Mouse (Mus musculus): Measurements from ENCODE around the gene Pde8a. TPM values are rescaled to one million over a fixed set of nuclear protein-coding genes. Genes with fewer than 3 reads are reported as not detected.

Gene Pde8a
- total RNA-seq, 2 experiments from 2014 or later = 13.2 to 14.6 TPM

DNA sequence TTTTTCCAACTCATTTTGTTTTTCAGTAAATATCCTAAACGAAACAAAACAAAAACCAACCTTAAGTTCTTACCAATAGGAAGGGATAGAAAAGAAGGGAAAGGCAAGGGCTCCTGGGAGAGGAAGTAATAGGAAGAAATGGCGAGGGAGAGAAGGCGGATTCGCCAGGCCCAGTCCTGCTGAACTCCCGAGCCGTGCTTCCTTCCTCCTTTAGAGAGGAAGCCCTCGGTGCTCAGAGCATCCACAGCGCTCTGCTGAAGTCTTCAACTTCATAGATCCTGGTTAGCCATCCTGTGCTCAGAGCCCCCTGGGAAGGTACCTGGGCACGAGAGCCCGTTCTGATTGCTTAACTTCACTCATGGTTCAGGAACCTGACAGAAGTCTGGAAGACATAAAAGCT lies 114.3 kb downstream of the Pde8a start:
- intact Hi-C loops (cut with DNase I) = no loop called here
- DNase-seq = no peak

DNA sequence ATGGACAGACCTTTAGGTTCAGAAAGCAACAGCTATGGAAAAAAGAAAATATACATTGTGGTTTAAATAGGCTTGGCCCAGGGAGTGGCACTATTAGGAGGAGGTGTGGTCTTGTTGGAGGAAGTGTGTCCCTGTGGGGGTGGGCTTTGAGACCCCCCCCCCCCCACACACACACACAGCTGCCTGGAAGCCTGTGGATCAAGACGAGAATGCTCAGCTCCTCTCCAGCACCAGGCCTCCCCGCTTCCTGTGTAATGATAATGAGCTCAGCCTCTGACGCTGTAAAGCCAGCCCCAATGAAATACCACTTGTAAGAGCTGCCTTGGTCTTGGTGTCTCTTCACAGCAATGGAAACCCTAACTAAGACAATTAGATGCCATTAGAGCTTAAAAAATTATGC lies 117.4 kb downstream of the Pde8a start:
- DNase-seq = no peak
- intact Hi-C loops (cut with DNase I) = loop anchor here (2.0 kb wide), 1 partner anchor 120 kb away; no protein-coding TSS in a partner anchor

DNA sequence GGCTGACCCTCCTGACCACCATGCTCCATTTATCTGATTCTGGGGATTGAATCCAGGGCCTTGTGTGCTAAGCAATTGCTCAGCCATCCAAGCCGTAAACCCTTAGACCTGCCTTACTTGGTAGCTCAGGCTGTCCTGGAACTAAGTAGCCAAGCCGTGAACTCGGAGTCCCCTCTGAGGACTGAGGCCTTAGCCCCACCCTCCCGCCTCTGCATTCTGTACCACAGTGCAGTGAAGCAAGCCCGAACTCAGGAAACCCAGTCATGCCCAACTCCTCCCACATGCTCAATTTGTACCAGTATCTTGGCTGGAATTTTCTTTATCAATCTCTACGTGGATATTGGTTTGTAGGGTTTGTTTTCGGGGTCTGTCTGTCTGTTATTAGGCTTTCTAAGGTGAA lies 118.5 kb downstream of the Pde8a start:
- intact Hi-C loops (cut with DNase I) = loop anchor here (2.0 kb wide), 2 partner anchors 19 to 121 kb away; no protein-coding TSS in a partner anchor
- no peak for DNase-seq

- DNase-seq = peak; percentile 34 to 37
- intact Hi-C loops (cut with DNase I) = no loop called here
Measured at GRCm38 (mm10) chr7:81335705-81336431, 122.5 kb downstream of the Pde8a start.

GRCm38 (mm10) chr7:81336432-81336786 lies 123.0 kb downstream of the Pde8a start:
- peak; percentile 71 to 76 for DNase-seq
- intact Hi-C loops (cut with DNase I) = no loop called here

- intact Hi-C loops (cut with DNase I) = no loop called here
- no peak for DNase-seq
Measured at GRCm38 (mm10) chr7:81337785-81338521, 124.6 kb downstream of the Pde8a start.

GRCm38 (mm10) chr7:81338522-81338873 lies 125.1 kb downstream of the Pde8a start:
- intact Hi-C loops (cut with DNase I) = no loop called here
- DNase-seq = no peak

DNA sequence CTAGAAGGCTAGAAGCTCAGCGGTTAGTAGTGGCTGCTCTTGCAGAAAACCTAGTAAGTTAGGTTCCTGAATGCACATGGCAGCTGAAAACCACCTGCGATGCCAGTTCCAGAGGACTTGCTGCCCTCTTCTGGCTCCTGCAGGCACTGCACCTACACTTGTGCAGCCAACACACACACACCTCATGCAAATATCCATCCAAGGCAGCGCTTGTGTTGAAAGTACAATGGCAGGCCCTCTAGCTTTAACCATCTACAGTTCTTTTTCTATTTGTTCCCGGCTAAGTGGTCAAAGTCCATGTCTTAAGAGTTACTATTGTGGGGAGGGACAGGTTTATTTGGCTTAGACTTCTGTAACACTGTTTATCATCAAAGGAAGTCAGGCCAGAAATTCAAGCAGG lies 126.4 kb downstream of the Pde8a start:
- intact Hi-C loops (cut with DNase I) = loop anchor here (2.0 to 5.0 kb wide), 2 partner anchors 131 to 482 kb away; no protein-coding TSS in a partner anchor
- DNase-seq = peak; percentile 52 to 69

DNA sequence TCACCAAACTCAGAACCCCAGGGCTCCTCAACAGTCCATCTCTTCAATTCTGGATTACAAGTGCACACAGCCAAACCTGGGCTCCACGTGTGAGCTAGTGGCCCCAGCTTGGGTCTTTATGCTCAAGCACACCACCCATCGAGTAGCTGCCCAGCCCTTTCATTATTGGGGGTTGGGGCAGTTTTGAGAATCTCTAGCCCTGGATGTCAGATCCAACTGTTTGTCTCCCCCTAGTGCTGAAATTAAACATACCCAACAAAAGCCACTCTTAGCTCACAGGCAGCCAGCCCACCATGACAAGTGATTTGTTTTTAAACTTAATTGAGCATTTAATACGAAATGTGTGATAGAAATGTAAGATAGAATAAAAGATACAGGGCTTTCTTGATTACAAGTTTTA lies 128.2 kb downstream of the Pde8a start:
- DNase-seq = peak in 1 of 2 experiments; percentile 45
- intact Hi-C loops (cut with DNase I) = loop anchor here (1.0 to 5.0 kb wide), 3 partner anchors 133 to 484 kb away; no protein-coding TSS in a partner anchor

DNA sequence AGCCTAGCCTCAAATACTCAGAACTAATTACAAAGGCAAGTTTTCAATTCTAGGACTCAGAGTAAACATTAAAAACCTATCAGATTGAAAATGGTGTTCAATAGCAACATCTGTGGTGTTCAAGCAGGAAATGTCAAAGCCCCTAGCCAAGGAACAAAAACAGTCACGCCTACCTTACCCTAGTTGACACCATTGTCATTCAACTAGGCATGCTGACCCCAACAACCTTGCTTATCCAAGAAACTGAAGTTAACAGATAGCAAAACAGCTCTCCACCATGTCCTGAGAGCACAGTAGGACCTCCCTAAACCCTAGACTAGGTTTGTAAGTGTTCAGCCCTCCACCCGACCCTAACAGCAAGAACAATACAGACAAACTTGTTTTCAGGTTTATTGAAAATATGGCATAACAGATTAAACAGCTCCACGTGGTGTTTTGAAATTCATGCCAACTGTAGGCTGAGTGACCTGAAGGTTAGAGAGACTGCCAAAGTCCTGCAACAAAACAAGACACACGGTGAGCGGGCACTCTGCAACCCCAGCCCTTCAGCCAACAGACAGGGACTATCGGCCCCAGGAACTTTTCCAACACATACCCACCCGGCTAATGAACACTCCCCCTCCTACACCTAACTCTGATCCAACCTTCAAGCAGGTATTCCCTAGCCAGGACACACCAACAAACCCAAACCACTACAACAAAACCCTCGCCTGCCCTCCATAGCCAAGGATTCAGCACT lies 129.1 kb downstream of the Pde8a start:
- intact Hi-C loops (cut with DNase I) = loop anchor here (5.0 kb wide), 1 partner anchor 485 kb away; no protein-coding TSS in a partner anchor

GRCm38 (mm10) chr7:81343316-81343715 lies 129.9 kb downstream of the Pde8a start:
- intact Hi-C loops (cut with DNase I) = loop anchor here (5.0 kb wide), 1 partner anchor 486 kb away; no protein-coding TSS in a partner anchor
- no peak for DNase-seq

More for the DNA sequence above, 129.1 kb downstream of the Pde8a start:
- DNase-seq = no peak

- intact Hi-C loops (cut with DNase I) = loop anchor here (5.0 kb wide), 1 partner anchor 487 kb away; no protein-coding TSS in a partner anchor
Measured at GRCm38 (mm10) chr7:81343831-81344230, 130.4 kb downstream of the Pde8a start.

GRCm38 (mm10) chr7:81344544-81345446 lies 131.4 kb downstream of the Pde8a start, which contains the start of gene Rps17:
TSS of gene Rps17 (minus strand) at chr7:81345254.
- intact Hi-C loops (cut with DNase I) = loop anchor here (5.0 kb wide), 3 partner anchors 178 to 487 kb away; partner anchors contain the start of gene Whamm
- peak; percentile 100 for DNase-seq

More at GRCm38 (mm10) chr7:81343831-81344230, 130.4 kb downstream of the Pde8a start:
- no peak for DNase-seq

GRCm38 (mm10) chr7:81345447-81346170 lies 132.2 kb downstream of the Pde8a start:
- no peak for DNase-seq
- intact Hi-C loops (cut with DNase I) = loop anchor here (5.0 kb wide), 2 partner anchors 177 to 227 kb away; partner anchors contain the start of gene Whamm

- DNase-seq = no peak
- intact Hi-C loops (cut with DNase I) = loop anchor here (5.0 kb wide), 2 partner anchors 174 to 224 kb away; partner anchors contain the start of gene Whamm
Measured at GRCm38 (mm10) chr7:81348206-81348605, 134.8 kb downstream of the Pde8a start.

GRCm38 (mm10) chr7:81351826-81352225 lies 138.4 kb downstream of the Pde8a start:
- intact Hi-C loops (cut with DNase I) = no loop called here
- DNase-seq = no peak

DNA sequence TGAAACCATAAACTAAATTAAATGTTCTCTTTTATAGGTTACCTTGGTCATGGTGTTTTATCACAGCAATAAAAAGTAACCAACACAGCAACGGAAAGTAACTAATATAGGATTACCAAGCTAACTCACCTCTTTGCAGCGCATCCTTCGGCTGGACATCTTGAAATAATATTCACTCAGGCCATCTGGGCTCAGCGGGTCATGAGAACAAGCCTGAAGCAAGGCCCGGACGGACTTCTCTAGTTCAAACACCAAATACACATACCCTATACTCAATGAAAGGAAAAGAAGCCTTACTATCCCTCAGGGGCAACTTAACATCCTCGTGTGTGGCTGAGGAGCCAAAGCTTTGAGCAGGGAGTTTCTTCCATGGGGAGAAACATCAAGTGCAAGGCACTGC lies 142.3 kb downstream of the Pde8a start:
- intact Hi-C loops (cut with DNase I) = no loop called here
- DNase-seq = no peak

- intact Hi-C loops (cut with DNase I) = no loop called here
- DNase-seq = no peak
Measured at GRCm38 (mm10) chr7:81356360-81356759, 143.0 kb downstream of the Pde8a start.

GRCm38 (mm10) chr7:81356975-81357374 lies 143.6 kb downstream of the Pde8a start:
- intact Hi-C loops (cut with DNase I) = no loop called here
- no peak for DNase-seq

Measured in heart, postnatal 14 days (tissue).